Mouse (Mus musculus): ENCODE results near the gene Notch3.

- TF ChIP-seq CTCF (IDR thresholded peaks at IDR 0.05; ENCODE audit: control insufficient read depth, insufficient read depth, insufficient read length) (no peak), MYOG (IDR thresholded peaks at IDR 0.05; ENCODE audit: control insufficient read depth, extremely low read depth, insufficient read length) (no peak), CEBPB (IDR thresholded peaks at IDR 0.05; ENCODE audit: low read depth) (no peak), MAX (IDR thresholded peaks at IDR 0.05) (no peak), MYOD1 (IDR thresholded peaks at IDR 0.05; ENCODE audit: control insufficient read depth, insufficient read length, low read depth) (no peak), FOSL1 (IDR thresholded peaks at IDR 0.05; ENCODE audit: insufficient read depth, low read length, poor library complexity, severe bottlenecking) (no peak)
Measured at GRCm38 (mm10) chr17:32087069-32087468, 79.6 kb downstream of the Notch3 start.

All from C2C12 (cell line).